Mouse (Mus musculus) kidney, embryonic 14.5 days (tissue): ENCODE data around the gene Swi5. TPM values are rescaled to one million over a fixed set of nuclear protein-coding genes. Genes with fewer than 3 reads are reported as not detected.
A peak's percentile ranks its signal among the peaks of the same experiment; 100 is the strongest.

Experiments used
- ATAC-seq: fragments of 200-750 bp; cut with Nextera tagmentation; 2 replicates; pipeline ENCODE4 v1.8.0; 2017; ENCODE audit warnings: moderate number of reproducible peaks, mild to moderate bottlenecking, moderate TSS enrichment, moderate library complexity; ENCODE audit not compliant: low FRiP score, low TSS enrichment
- H3K27ac ChIP-seq: fragments of 300-500 bp; sonication (generic); 2 replicates; pipeline ENCODE4 v1.5.1; 2014; ENCODE audit warnings: low read depth, mild to moderate bottlenecking, low read length, moderate library complexity, mixed read lengths
- H3K27me3 ChIP-seq: fragments of 300-500 bp; sonication (generic); 2 replicates; pipeline ENCODE4 v1.6.1; 2014; ENCODE audit warnings: mild to moderate bottlenecking, low read length; ENCODE audit not compliant: control insufficient read depth, insufficient read depth
- H3K36me3 ChIP-seq: fragments of 300-500 bp; sonication (generic); 2 replicates; pipeline ENCODE4 v1.6.1; 2014; ENCODE audit warnings: low read length, mixed read lengths; ENCODE audit not compliant: control insufficient read depth, insufficient read depth
- H3K4me1 ChIP-seq: fragments of 300-500 bp; sonication (generic); 2 replicates; pipeline ENCODE4 v1.6.1; 2014; ENCODE audit warnings: low read length, mixed read lengths; ENCODE audit not compliant: control insufficient read depth, insufficient read depth
- H3K4me2 ChIP-seq: fragments of 300-500 bp; sonication (generic); replicated peaks from 2 replicates; pipeline ENCODE4 v1.6.1; 2014; ENCODE audit warnings: low read depth, mild to moderate bottlenecking, low read length
- H3K4me3 ChIP-seq: fragments of 300-500 bp; sonication (generic); 2 replicates; pipeline ENCODE4 v1.5.1; 2014; ENCODE audit warnings: mild to moderate bottlenecking, low read length
- H3K9ac ChIP-seq: fragments of 300-500 bp; sonication (generic); 2 replicates; pipeline ENCODE4 v1.6.1; 2014; ENCODE audit warnings: low read depth, mild to moderate bottlenecking, low read length, moderate library complexity
- H3K9me3 ChIP-seq: fragments of 300-500 bp; sonication (generic); 2 replicates; pipeline ENCODE4 v1.6.1; 2016; ENCODE audit warnings: low read length; ENCODE audit not compliant: control insufficient read depth
- whole genome bisulfite sequencing: fragments of 180-500 bp; shearing (Covaris S2); extraction: QIAGEN DNeasy Blood & Tissue Kit; methylation state at CpG from one replicate; pipeline ENCODE4 v1.1.7; 2014; 5-methylcytosine and 5-hydroxymethylcytosine counted together
- polyA plus RNA-seq: library from polyadenylated mRNA; unstranded; fragments of >200 nt; fragmentation: Nextera tagmentation; extraction: Ambion mirVana; gene quantifications from 2 replicates; pipeline ENCODE4 v1.2.1, GENCODE M21; 2014

Swi5 gene
- polyA plus RNA-seq = 142 and 529 TPM in 2 replicates

DNA sequence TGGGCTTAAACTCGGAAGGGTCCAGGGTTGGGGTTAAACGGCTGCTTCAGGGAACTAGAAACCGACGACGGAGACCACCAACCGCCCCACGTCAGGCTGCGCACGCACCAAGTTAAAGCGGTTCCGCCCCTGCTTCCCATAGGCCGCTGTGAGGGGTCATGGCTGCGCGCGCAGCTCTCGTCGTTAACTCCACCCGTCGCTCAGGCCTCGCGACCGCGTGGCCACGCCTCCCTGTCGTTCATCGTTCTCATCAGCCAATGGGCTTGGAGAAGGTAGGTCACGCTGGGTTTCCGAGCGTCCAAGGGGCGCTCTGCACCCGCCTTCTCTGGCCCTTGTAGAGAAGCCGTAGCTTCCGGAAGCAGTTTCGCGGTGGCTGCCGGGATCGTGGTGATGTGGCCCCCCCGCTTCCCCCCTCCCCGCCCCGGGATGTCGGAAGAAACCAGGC, at the start of gene Swi5:
Gene Swi5 (minus strand): TSS at position 153 of the 445 bp plus-strand sequence.
- H3K27ac ChIP-seq = peak within 1 kb of the TSS; percentile 65; the same call in 1 of the 2 replicates
- H3K9ac ChIP-seq = peak within 1 kb of the TSS; percentile 97
- H3K4me3 ChIP-seq = peak within 1 kb of the TSS; percentile 93
- ATAC-seq = peak; percentile 99
- H3K9me3 ChIP-seq = no peaks in the 10 kb centered on the region
- H3K4me1 ChIP-seq = peaks cover 20% of the 10 kb centered on the region
- H3K4me2 ChIP-seq = peak within 1 kb of the TSS; percentile 85
- WGBS = 0% methylated on average over 40 of the region's 41 CpGs
- peaks cover 30% of the 10 kb centered on the region for H3K36me3 ChIP-seq
- no peaks in the 10 kb centered on the region for H3K27me3 ChIP-seq

DNA sequence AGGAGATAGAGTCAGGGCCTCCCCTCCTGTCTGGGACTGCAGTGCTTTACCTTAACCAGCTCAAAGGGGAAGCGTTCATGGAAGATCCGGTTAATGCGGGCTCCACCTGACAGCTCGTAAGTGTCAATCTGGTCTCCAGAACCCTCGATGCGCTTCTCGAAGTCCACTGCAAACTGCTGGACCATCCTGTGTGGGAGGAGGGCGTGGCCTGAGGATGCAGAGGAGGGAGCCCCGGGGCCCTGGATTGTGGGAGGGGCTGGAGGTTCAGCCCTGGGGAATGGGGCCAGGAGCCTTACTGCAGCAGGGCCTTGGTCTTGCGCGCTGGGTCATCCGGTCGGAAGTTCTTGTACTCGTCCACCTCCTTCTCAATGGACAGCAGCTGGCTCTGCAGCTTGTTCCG, 48.0 kb upstream of the Swi5 start:
- H3K4me3 ChIP-seq = no peak overlapping the region
- peaks cover 5% of the 10 kb centered on the region; the same call in 1 of the 2 replicates for H3K4me1 ChIP-seq
- no peak overlapping the region for H3K27ac ChIP-seq
- ATAC-seq = peak; percentile 50; the same call in 1 of the 2 replicates
- 39% methylated on average over 15 of the region's 15 CpGs for WGBS
- no peaks in the 10 kb centered on the region for H3K27me3 ChIP-seq
- H3K4me2 ChIP-seq = no peak overlapping the region; the same call in 1 of the 2 replicates
- no peaks in the 10 kb centered on the region for H3K9me3 ChIP-seq
- no peak overlapping the region for H3K9ac ChIP-seq
- peaks cover 4% of the 10 kb centered on the region; the same call in 1 of the 2 replicates for H3K36me3 ChIP-seq

DNA sequence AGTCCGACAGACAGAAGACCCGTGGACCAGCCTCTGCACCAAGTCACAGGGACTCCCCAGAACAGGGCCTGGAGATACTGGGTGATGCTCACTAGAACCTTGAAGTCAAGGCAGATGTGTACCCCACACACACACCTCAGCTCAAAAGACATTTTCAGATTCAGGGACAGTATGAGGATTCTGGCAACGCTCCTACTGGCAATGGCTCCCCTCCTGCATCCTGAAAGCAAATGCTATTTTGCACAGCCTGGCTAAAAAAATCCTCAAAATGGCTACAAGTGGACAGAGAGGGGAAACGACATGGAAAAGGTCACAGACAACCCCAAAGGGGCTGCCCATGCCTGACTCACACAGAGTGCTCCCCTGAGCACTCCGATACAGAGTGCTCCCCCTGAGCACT, 44.3 kb upstream of the Swi5 start:
- Histone ChIP-seq H3K4me2 (no peak overlapping the region), H3K27ac (no peak overlapping the region), H3K4me3 (no peak overlapping the region), H3K9me3 (no peaks in the 10 kb centered on the region), H3K4me1 (peaks cover 10% of the 10 kb centered on the region; the same call in 1 of the 2 replicates), H3K27me3 (no peaks in the 10 kb centered on the region), H3K36me3 (peaks cover 4% of the 10 kb centered on the region; the same call in 1 of the 2 replicates), H3K9ac (no peak overlapping the region)
- WGBS = 86% methylated on average over 5 of the region's 5 CpGs
- no peak for ATAC-seq

DNA sequence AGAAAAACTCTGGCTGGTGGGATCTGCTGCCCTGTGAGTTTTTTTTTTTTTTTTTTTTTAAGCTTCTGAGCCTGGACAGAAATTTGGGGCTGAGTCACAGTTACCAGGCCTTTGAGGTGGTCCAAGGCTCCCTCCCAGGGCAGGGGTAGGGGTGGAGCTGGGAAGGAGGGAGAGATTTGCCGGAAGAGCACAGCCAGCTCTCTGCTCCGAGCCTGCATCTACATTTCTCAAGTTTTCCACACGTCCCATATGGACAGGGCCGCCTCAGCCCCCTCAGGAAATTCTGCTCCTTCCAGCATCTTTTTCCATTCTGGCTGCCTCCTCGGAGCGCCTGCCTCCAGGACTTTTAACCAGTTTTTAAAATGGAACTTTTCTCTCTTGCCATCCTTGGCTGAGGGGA, 41.7 kb upstream of the Swi5 start:
- 0 out of 2 replicates have a peak, but pooled peaks cover 5% of the 10 kb centered on the region for H3K4me1 ChIP-seq
- H3K27ac ChIP-seq = 0 out of 2 replicates have a peak overlapping the region, but pooled peaks have one; percentile 24
- H3K36me3 ChIP-seq = peaks cover 4% of the 10 kb centered on the region; the same call in 1 of the 2 replicates
- H3K27me3 ChIP-seq = no peaks in the 10 kb centered on the region
- no peak overlapping the region for H3K4me2 ChIP-seq
- H3K9ac ChIP-seq = no peak overlapping the region
- H3K9me3 ChIP-seq = no peaks in the 10 kb centered on the region
- ATAC-seq = no peak
- 32% methylated on average over 6 of the region's 6 CpGs for WGBS
- H3K4me3 ChIP-seq = no peak overlapping the region

DNA sequence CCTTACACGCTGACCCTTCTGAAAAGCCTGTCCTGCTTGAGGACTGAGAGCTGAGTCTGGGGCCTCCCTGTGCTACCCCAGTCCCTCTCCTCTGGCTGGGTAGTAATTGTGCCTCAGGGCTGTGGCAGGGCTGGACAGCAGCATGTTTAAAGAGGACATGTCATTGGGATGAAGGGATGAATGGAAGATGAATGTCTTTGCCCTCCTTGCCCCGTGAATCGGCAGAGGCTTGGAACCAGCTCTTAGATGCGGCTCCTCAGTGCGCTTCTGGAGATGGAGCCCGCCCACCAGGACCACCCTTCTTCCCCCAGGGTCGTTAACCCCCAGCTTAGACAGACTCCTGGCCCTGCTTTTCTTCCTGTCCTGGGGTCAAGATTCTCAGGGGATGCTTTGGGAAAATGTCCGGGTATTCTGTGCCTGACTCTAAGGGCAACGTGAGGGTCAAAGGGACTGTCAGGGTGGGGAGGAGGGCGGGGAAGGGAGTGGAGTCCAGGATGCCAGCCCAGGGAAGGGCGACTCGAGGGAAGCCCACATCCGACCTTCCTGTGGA, 41.1 kb upstream of the Swi5 start:
- WGBS = 17% methylated on average over 13 of the region's 13 CpGs
- Histone ChIP-seq H3K4me2 (no peak overlapping the region), H3K4me3 (no peak overlapping the region), H3K4me1 (0 out of 2 replicates have a peak, but pooled peaks cover 5% of the 10 kb centered on the region), H3K27me3 (no peaks in the 10 kb centered on the region), H3K36me3 (no peaks in the 10 kb centered on the region), H3K27ac (no peak overlapping the region), H3K9ac (no peak overlapping the region), H3K9me3 (no peaks in the 10 kb centered on the region)
- no peak for ATAC-seq

DNA sequence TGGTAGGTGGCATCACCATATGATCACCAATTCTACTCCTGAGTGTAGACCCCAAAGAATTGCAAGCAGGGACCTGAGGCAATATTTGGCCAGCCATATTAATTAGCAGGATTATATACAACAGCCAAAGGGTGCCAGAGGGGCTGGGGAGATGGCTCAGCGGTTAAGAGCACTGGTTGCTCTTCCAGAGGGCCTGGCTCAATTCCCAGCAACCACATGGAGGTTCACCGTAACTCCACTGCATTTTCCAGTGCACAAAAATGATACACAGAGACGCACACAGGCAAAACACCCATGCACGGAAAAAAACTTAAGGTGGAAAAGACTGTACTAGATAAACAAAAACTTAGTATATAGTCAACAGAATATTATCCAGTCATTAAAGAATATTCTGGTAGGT, 39.3 kb upstream of the Swi5 start:
- no peak overlapping the region for H3K27ac ChIP-seq
- no peak overlapping the region for H3K4me2 ChIP-seq
- WGBS = 87% methylated on average over 4 of the region's 4 CpGs
- H3K36me3 ChIP-seq = no peaks in the 10 kb centered on the region
- ATAC-seq = no peak
- H3K9me3 ChIP-seq = no peaks in the 10 kb centered on the region
- H3K9ac ChIP-seq = no peak overlapping the region
- H3K4me1 ChIP-seq = 0 out of 2 replicates have a peak, but pooled peaks cover 5% of the 10 kb centered on the region
- no peaks in the 10 kb centered on the region for H3K27me3 ChIP-seq
- no peak overlapping the region for H3K4me3 ChIP-seq

DNA sequence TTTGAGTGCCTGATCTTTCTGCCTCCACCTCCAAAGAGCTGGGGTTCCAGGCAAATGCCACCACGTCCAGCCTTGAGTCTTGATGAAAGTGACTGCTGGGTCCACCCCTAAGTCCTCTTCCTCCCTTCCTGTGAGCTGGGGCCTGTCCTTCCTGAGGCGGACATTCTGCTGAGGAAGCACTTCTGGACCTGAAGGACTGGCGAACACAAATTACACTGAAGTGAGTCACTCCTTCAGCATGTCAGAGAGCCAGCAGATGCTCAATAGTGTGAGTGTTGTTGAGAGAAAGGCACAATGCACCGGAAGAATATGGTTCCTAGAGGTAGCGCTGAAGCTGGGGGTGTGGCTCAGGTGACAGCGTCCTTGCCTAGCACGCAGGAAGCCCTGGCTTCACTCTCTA, 37.5 kb upstream of the Swi5 start:
- 35% methylated on average over 7 of the region's 7 CpGs for WGBS
- H3K36me3 ChIP-seq = no peaks in the 10 kb centered on the region
- no peaks in the 10 kb centered on the region for H3K27me3 ChIP-seq
- peaks cover 5% of the 10 kb centered on the region; the same call in 1 of the 2 replicates for H3K4me1 ChIP-seq
- no peaks in the 10 kb centered on the region for H3K9me3 ChIP-seq
- no peak overlapping the region; the same call in 1 of the 2 replicates for H3K27ac ChIP-seq
- H3K9ac ChIP-seq = no peak overlapping the region
- no peak overlapping the region for H3K4me3 ChIP-seq
- H3K4me2 ChIP-seq = no peak overlapping the region
- ATAC-seq = no peak

DNA sequence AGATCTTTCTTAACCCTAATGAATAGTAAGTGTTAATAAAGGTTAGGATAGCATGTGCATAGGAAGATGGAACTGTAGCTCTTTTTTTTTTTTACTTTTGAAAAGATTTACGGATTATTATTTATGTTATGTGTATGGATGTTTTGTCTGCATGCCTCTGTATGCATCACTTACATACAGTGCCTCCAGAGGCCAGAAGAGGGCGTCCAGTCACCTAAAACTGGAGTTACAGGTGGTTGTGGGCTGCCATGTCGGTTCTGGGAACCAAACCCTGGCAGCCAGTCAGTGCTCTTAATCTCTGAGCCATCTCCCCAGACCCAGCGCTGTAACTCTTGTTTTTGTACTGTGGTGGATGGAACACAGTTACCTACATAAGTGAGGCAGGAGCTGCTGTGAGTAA, 36.4 kb upstream of the Swi5 start:
- no peak for ATAC-seq
- Histone ChIP-seq H3K27ac (no peak overlapping the region), H3K4me1 (peaks cover 14% of the 10 kb centered on the region), H3K4me2 (no peak overlapping the region), H3K4me3 (no peak overlapping the region), H3K9ac (no peak overlapping the region), H3K27me3 (no peaks in the 10 kb centered on the region), H3K9me3 (no peaks in the 10 kb centered on the region), H3K36me3 (no peaks in the 10 kb centered on the region)
- 60% methylated on average over 4 of the region's 4 CpGs for WGBS
